Mouse (Mus musculus): ENCODE measurements around the gene Fam126a. TPM values are rescaled to one million over a fixed set of nuclear protein-coding genes. Genes with fewer than 3 reads are reported as not detected.

Fam126a gene
- total and polyA plus RNA-seq, 2 experiments from 2014 or later = 25.4 to 43.3 TPM

GRCm38 (mm10) chr5:24041341-24041852 is 10.9 kb upstream of the Fam126a start:
- WGBS = 84% methylated on average over 4 of the region's 4 CpGs
- no peak for TF ChIP-seq CTCF (IDR thresholded peaks at IDR 0.05; ENCODE audit: low read depth)
- DNase-seq = no peak
- Histone ChIP-seq H3K4me3 (ENCODE audit: low read depth, low read length) (no peak overlapping the region), H3K4me1 (ENCODE audit: insufficient read depth) (0 out of 2 replicates have a peak, but pooled peaks cover 3% of the 10 kb centered on the region), H3K36me3 (ENCODE audit: insufficient read depth) (no peaks in the 10 kb centered on the region), H3K9me3 (ENCODE audit: low read length) (no peaks in the 10 kb centered on the region), H3K27ac (ENCODE audit: low read depth, low read length) (no peak overlapping the region), H3K4me2 (ENCODE audit: low read depth) (no peak overlapping the region), H3K27me3 (ENCODE audit: insufficient read depth, low read length) (no peaks in the 10 kb centered on the region), H3K9ac (no peak overlapping the region)
- ATAC-seq = no peak

DNA sequence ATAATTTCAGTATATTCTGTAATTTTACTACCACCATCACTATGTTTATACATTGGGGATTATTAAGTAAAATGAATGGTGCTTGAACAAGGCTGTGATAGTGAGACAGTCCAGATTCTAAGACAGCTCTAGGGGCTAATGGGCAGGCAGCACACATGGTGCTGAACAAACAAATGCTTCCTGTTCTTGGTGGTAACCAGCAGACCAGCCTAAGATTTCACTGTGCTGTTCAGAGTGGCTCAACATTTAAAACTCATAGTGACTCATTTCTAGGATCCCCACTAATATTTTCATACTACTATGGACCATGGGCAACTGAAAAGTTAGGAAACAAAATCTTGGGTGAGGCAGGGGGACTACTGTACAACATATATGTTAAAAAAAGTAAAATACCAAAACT is 10.1 kb upstream of the Fam126a start:
- H3K9me3 ChIP-seq (ENCODE audit: low read length) = no peaks in the 10 kb centered on the region
- H3K9ac ChIP-seq = no peak overlapping the region
- H3K27me3 ChIP-seq (ENCODE audit: insufficient read depth, low read length) = no peaks in the 10 kb centered on the region
- no peak for TF ChIP-seq CTCF (IDR thresholded peaks at IDR 0.05; ENCODE audit: low read depth)
- DNase-seq (no peak), ATAC-seq (no peak)
- no peak overlapping the region for H3K4me2 ChIP-seq (ENCODE audit: low read depth)
- no peaks in the 10 kb centered on the region for H3K36me3 ChIP-seq (ENCODE audit: insufficient read depth)
- 0 out of 2 replicates have a peak, but pooled peaks cover 3% of the 10 kb centered on the region for H3K4me1 ChIP-seq (ENCODE audit: insufficient read depth)
- no peak overlapping the region for H3K27ac ChIP-seq (ENCODE audit: low read depth, low read length)
- no peak overlapping the region for H3K4me3 ChIP-seq (ENCODE audit: low read depth, low read length)

DNA sequence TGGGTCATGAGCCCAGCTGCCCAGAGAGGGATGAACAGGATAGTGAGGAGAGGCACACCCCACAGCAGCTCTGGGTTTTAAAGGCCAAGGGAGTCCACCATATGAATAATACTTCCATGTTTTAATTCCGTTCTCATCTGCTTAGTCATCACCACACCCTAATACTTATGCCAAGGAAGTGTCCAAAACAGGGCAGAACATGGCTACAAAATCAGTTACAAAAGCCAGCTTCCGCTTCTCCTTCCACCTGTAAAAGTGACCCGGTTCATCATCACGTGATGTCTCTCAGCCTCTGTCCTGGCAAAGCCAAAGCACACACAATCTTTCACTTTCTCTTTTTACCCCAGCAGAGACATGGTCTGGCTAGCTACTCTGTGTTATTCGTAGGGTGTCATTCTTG is 8.9 kb upstream of the Fam126a start:
- WGBS = 86% methylated on average over 5 of the region's 5 CpGs
- Histone ChIP-seq H3K4me1 (ENCODE audit: insufficient read depth) (no peaks in the 10 kb centered on the region), H3K4me2 (ENCODE audit: low read depth) (no peak overlapping the region), H3K27me3 (ENCODE audit: insufficient read depth, low read length) (no peaks in the 10 kb centered on the region), H3K36me3 (ENCODE audit: insufficient read depth) (no peaks in the 10 kb centered on the region), H3K9ac (no peak overlapping the region), H3K9me3 (ENCODE audit: low read length) (no peaks in the 10 kb centered on the region), H3K4me3 (ENCODE audit: low read depth, low read length) (no peak overlapping the region), H3K27ac (ENCODE audit: low read depth, low read length) (no peak overlapping the region)
- ATAC-seq (no peak), DNase-seq (no peak)
- TF ChIP-seq CTCF (IDR thresholded peaks at IDR 0.05; ENCODE audit: low read depth) = no peak

GRCm38 (mm10) chr5:24038819-24039218 is 8.3 kb upstream of the Fam126a start:
- H3K9ac ChIP-seq = no peak overlapping the region
- H3K9me3 ChIP-seq (ENCODE audit: low read length) = no peaks in the 10 kb centered on the region
- no peaks in the 10 kb centered on the region for H3K36me3 ChIP-seq (ENCODE audit: insufficient read depth)
- H3K27ac ChIP-seq (ENCODE audit: low read depth, low read length) = no peak overlapping the region
- ATAC-seq (no peak), DNase-seq (no peak)
- H3K4me2 ChIP-seq (ENCODE audit: low read depth) = no peak overlapping the region
- TF ChIP-seq CTCF (IDR thresholded peaks at IDR 0.05; ENCODE audit: low read depth) = no peak
- H3K4me1 ChIP-seq (ENCODE audit: insufficient read depth) = no peaks in the 10 kb centered on the region
- H3K4me3 ChIP-seq (ENCODE audit: low read depth, low read length) = no peak overlapping the region
- WGBS = 78% methylated on average over 5 of the region's 5 CpGs
- no peaks in the 10 kb centered on the region for H3K27me3 ChIP-seq (ENCODE audit: insufficient read depth, low read length)

DNA sequence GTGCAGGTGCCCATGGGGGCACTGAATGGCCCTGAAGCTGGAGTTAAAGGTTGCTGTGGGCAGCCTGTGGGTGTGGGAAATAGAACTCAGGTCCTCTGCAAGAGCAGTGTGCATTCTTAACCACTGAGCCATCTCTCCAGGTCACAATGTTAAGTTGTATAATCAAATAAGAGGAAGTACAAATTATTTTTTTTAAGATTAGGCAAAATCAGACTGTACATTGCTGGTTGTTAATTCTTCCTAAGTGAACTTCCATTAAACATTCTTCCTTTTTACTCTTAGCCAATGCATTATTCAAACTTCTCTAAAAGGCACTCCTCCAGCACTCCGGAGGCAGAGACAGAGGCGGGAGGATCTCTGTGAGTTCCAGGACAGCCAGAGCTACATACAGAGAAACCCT is 7.7 kb upstream of the Fam126a start:
- ATAC-seq = no peak
- Histone ChIP-seq H3K4me1 (ENCODE audit: insufficient read depth) (no peaks in the 10 kb centered on the region), H3K36me3 (ENCODE audit: insufficient read depth) (no peaks in the 10 kb centered on the region), H3K4me2 (ENCODE audit: low read depth) (no peak overlapping the region), H3K27me3 (ENCODE audit: insufficient read depth, low read length) (no peaks in the 10 kb centered on the region), H3K4me3 (ENCODE audit: low read depth, low read length) (no peak overlapping the region), H3K9me3 (ENCODE audit: low read length) (no peaks in the 10 kb centered on the region), H3K27ac (ENCODE audit: low read depth, low read length) (no peak overlapping the region), H3K9ac (no peak overlapping the region)
- no peak for TF ChIP-seq CTCF (IDR thresholded peaks at IDR 0.05; ENCODE audit: low read depth)
- DNase-seq = no peak
- 91% methylated on average over 2 of the region's 2 CpGs for WGBS

GRCm38 (mm10) chr5:24036731-24037130 is 6.2 kb upstream of the Fam126a start:
- TF ChIP-seq CTCF (IDR thresholded peaks at IDR 0.05; ENCODE audit: low read depth) = no peak
- WGBS = 88% methylated on average over 6 of the region's 6 CpGs
- no peaks in the 10 kb centered on the region for H3K36me3 ChIP-seq (ENCODE audit: insufficient read depth)
- DNase-seq (no peak), ATAC-seq (no peak)
- H3K27ac ChIP-seq (ENCODE audit: low read depth, low read length) = no peak overlapping the region
- H3K4me3 ChIP-seq (ENCODE audit: low read depth, low read length) = no peak overlapping the region
- H3K4me2 ChIP-seq (ENCODE audit: low read depth) = no peak overlapping the region
- no peaks in the 10 kb centered on the region for H3K4me1 ChIP-seq (ENCODE audit: insufficient read depth)
- no peaks in the 10 kb centered on the region for H3K9me3 ChIP-seq (ENCODE audit: low read length)
- no peaks in the 10 kb centered on the region for H3K27me3 ChIP-seq (ENCODE audit: insufficient read depth, low read length)
- H3K9ac ChIP-seq = no peak overlapping the region

DNA sequence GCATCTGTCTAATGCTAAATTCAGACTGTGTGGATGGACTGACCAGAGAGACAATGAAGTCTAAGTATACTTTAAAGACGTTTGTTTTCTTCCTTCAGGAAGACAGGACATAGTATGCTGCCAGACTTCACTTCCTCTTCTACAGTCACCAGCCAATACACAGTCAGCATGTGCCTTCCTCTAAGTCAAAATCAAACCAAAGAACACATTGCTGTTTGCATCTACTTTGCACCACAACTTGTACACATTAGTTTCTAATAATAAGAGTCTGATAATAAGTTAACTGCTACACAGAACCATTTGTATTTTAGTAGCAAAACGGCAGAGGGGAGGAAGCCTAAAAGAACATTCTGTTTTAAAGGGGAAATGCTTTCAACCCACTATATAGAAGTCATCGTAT is 4.5 kb upstream of the Fam126a start:
- Histone ChIP-seq H3K36me3 (ENCODE audit: insufficient read depth) (no peaks in the 10 kb centered on the region), H3K27me3 (ENCODE audit: insufficient read depth, low read length) (no peaks in the 10 kb centered on the region), H3K4me1 (ENCODE audit: insufficient read depth) (no peaks in the 10 kb centered on the region), H3K9ac (no peak overlapping the region), H3K4me2 (ENCODE audit: low read depth) (no peak overlapping the region), H3K4me3 (ENCODE audit: low read depth, low read length) (no peak overlapping the region), H3K9me3 (ENCODE audit: low read length) (no peaks in the 10 kb centered on the region), H3K27ac (ENCODE audit: low read depth, low read length) (no peak overlapping the region)
- no peak for DNase-seq
- TF ChIP-seq CTCF (IDR thresholded peaks at IDR 0.05; ENCODE audit: low read depth) = no peak
- 64% methylated on average over 3 of the region's 3 CpGs for WGBS
- ATAC-seq = no peak

GRCm38 (mm10) chr5:24034091-24034490 is 3.6 kb upstream of the Fam126a start:
- no peaks in the 10 kb centered on the region for H3K9me3 ChIP-seq (ENCODE audit: low read length)
- H3K27me3 ChIP-seq (ENCODE audit: insufficient read depth, low read length) = no peaks in the 10 kb centered on the region
- H3K4me3 ChIP-seq (ENCODE audit: low read depth, low read length) = no peak overlapping the region
- no peak overlapping the region for H3K27ac ChIP-seq (ENCODE audit: low read depth, low read length)
- H3K4me2 ChIP-seq (ENCODE audit: low read depth) = no peak overlapping the region
- TF ChIP-seq CTCF (IDR thresholded peaks at IDR 0.05; ENCODE audit: low read depth) = no peak
- H3K36me3 ChIP-seq (ENCODE audit: insufficient read depth) = no peaks in the 10 kb centered on the region
- 89% methylated on average over 1 of the region's 1 CpGs for WGBS
- H3K9ac ChIP-seq = no peak overlapping the region
- ATAC-seq = no peak
- H3K4me1 ChIP-seq (ENCODE audit: insufficient read depth) = no peaks in the 10 kb centered on the region
- no peak for DNase-seq

Measured in forebrain, postnatal 0 days (tissue).